Mouse (Mus musculus) liver, embryonic 14.5 days (tissue): ENCODE measurements at regions not wholly inside any gene's neighbourhood (a gene's known extent, or its start where the extent isn't known, plus 50 kb on each side); places are given as distances from the start of the nearest gene placed in this dataset.

Experiments used
- ATAC-seq: fragments of 200-750 bp; cut with Nextera tagmentation; 2 replicates; pipeline ENCODE4 v1.8.0; 2017; ENCODE audit warnings: moderate number of reproducible peaks, mild to moderate bottlenecking, moderate library complexity; ENCODE audit not compliant: insufficient read depth
- DNase-seq, 3 experiments: peaks; one replicate each; pipeline ENCODE4 v3.0.0-alpha.2; 2012 to 2013; ENCODE audit warnings: low read depth in 3 of 3, low spot score in 3 of 3
- H3K27ac ChIP-seq: fragments of 300-500 bp; sonication (generic); 2 replicates; pipeline ENCODE4 v1.5.1; 2014; ENCODE audit warnings: moderate library complexity, mild to moderate bottlenecking, control low read depth, inconsistent platforms
- H3K27me3 ChIP-seq: fragments of 300-500 bp; sonication (generic); 2 replicates; pipeline ENCODE4 v1.6.1; 2014; ENCODE audit warnings: mild to moderate bottlenecking, low read length, moderate library complexity; ENCODE audit not compliant: control insufficient read depth, insufficient read depth
- H3K36me3 ChIP-seq: fragments of 300-500 bp; sonication (generic); replicated peaks from 2 replicates; pipeline ENCODE4 v1.6.1; 2014; ENCODE audit warnings: low read depth; ENCODE audit not compliant: control insufficient read depth, insufficient read depth
- H3K4me1 ChIP-seq, 2 experiments: fragments of 200-500 bp in 1 of 2; fragments of 300-500 bp in 1 of 2; sonication (generic) in 1 of 2; replicated peaks; 2 replicates each; pipeline ENCODE4 v1.6.1; 2012 to 2014; ENCODE audit warnings: antibody characterized with exemption in 1 of 2, inconsistent platforms in 1 of 2, low read length in 1 of 2; ENCODE audit not compliant: control insufficient read depth in 2 of 2, insufficient read depth in 2 of 2
- H3K4me2 ChIP-seq: fragments of 300-500 bp; sonication (generic); 2 replicates; pipeline ENCODE4 v1.6.1; 2014; ENCODE audit warnings: low read depth, mild to moderate bottlenecking, control low read depth, moderate library complexity
- H3K4me3 ChIP-seq, 2 experiments: fragments of 200-500 bp in 1 of 2; fragments of 300-500 bp in 1 of 2; sonication (generic) in 1 of 2; 2 replicates each; pipeline ENCODE4 v1.5.1; 2012 to 2014; ENCODE audit warnings: low read depth in 2 of 2, low read length in 2 of 2, mild to moderate bottlenecking in 2 of 2, control low read depth in 1 of 2, inconsistent platforms in 1 of 2, moderate library complexity in 1 of 2; ENCODE audit not compliant: insufficient read depth in 1 of 2
- H3K9ac ChIP-seq: fragments of 300-500 bp; sonication (generic); replicated peaks from 2 replicates; pipeline ENCODE4 v1.6.1; 2014; ENCODE audit warnings: mild to moderate bottlenecking, control low read depth, moderate library complexity
- H3K9me3 ChIP-seq: fragments of 300-500 bp; sonication (generic); 2 replicates; pipeline ENCODE4 v1.6.1; 2016; ENCODE audit warnings: low read length, mixed read lengths; ENCODE audit not compliant: control insufficient read depth
- CTCF ChIP-seq: IDR thresholded peaks from 2 replicates; pipeline ENCODE4 v1.5.1; 2016; ENCODE audit warnings: antibody characterized with exemption, low read depth, control low read depth
- EP300 ChIP-seq: IDR thresholded peaks from 2 replicates; pipeline ENCODE4 v1.6.1; 2016; ENCODE audit warnings: antibody characterized with exemption, low read depth
- WGBS: fragments of 180-500 bp; shearing (Covaris S2); extraction: QIAGEN DNeasy Blood & Tissue Kit; methylation state at CpG from one replicate; pipeline ENCODE4 v1.1.7; 2014; ENCODE audit not compliant: insufficient replicate concordance; 5-methylcytosine and 5-hydroxymethylcytosine counted together

- DNase-seq (no peak), ATAC-seq (no peak)
- TF ChIP-seq EP300 (no peak), CTCF (no peak)
- no peaks in the 10 kb centered on the region for H3K4me1 ChIP-seq
- H3K9me3 ChIP-seq: no peaks in the 10 kb centered on the region
- H3K27ac ChIP-seq: no peak overlapping the region
- no peak overlapping the region for H3K9ac ChIP-seq
- H3K27me3 ChIP-seq: no peaks in the 10 kb centered on the region
- H3K36me3 ChIP-seq: no peaks in the 10 kb centered on the region
- no peak overlapping the region for H3K4me2 ChIP-seq
- no peak overlapping the region for H3K4me3 ChIP-seq
- 57% methylated on average over 2 of the region's 2 CpGs for WGBS
Measured at GRCm38 (mm10) chr6:93192980-93193379, 249.7 kb upstream of the Adamts9 start.

- ATAC-seq: no peak
- 72% methylated on average over 2 of the region's 2 CpGs for WGBS
- no peak overlapping the region for H3K4me2 ChIP-seq
Measured at GRCm38 (mm10) chr6:93190986-93191385, 247.7 kb upstream of the Adamts9 start.

GRCm38 (mm10) chr6:93168526-93168925, 225.2 kb upstream of the Adamts9 start:
- H3K9ac ChIP-seq: no peak overlapping the region
- no peaks in the 10 kb centered on the region for H3K36me3 ChIP-seq
- DNase-seq (no peak), ATAC-seq (no peak)
- no peak overlapping the region for H3K4me3 ChIP-seq
- no peak for TF ChIP-seq CTCF
- TF ChIP-seq EP300: no peak
- H3K4me2 ChIP-seq: no peak overlapping the region
- WGBS: 55% methylated on average over 5 of the region's 5 CpGs
- H3K9me3 ChIP-seq: no peaks in the 10 kb centered on the region
- H3K4me1 ChIP-seq: no peaks in the 10 kb centered on the region; a peak in 1 of 4 replicates
- H3K27me3 ChIP-seq: no peaks in the 10 kb centered on the region
- no peak overlapping the region for H3K27ac ChIP-seq

More at GRCm38 (mm10) chr6:93190986-93191385, 247.7 kb upstream of the Adamts9 start:
- DNase-seq: no peak
- Histone ChIP-seq H3K27me3 (no peaks in the 10 kb centered on the region), H3K36me3 (no peaks in the 10 kb centered on the region), H3K9ac (no peak overlapping the region), H3K9me3 (no peaks in the 10 kb centered on the region), H3K4me3 (no peak overlapping the region), H3K27ac (no peak overlapping the region), H3K4me1 (no peaks in the 10 kb centered on the region)
- no peak for TF ChIP-seq CTCF

GRCm38 (mm10) chr6:93167281-93167680, 224.0 kb upstream of the Adamts9 start:
- no peak for ATAC-seq
- no peaks in the 10 kb centered on the region for H3K9me3 ChIP-seq
- TF ChIP-seq EP300 (no peak), CTCF (no peak)
- no peaks in the 10 kb centered on the region for H3K27me3 ChIP-seq
- H3K36me3 ChIP-seq: no peaks in the 10 kb centered on the region
- no peak overlapping the region for H3K27ac ChIP-seq
- no peak overlapping the region for H3K9ac ChIP-seq
- WGBS: 25% methylated on average over 7 of the region's 7 CpGs
- no peak for DNase-seq
- H3K4me3 ChIP-seq: no peak overlapping the region
- no peak overlapping the region for H3K4me2 ChIP-seq
- H3K4me1 ChIP-seq: no peaks in the 10 kb centered on the region

- no peak overlapping the region for H3K4me3 ChIP-seq
- DNase-seq (no peak), ATAC-seq (no peak)
- H3K9me3 ChIP-seq: no peaks in the 10 kb centered on the region
- no peaks in the 10 kb centered on the region for H3K27me3 ChIP-seq
- no peak overlapping the region for H3K27ac ChIP-seq
- TF ChIP-seq EP300: no peak
- TF ChIP-seq CTCF: no peak
- no peaks in the 10 kb centered on the region for H3K36me3 ChIP-seq
- no peaks in the 10 kb centered on the region for H3K4me1 ChIP-seq
- 44% methylated on average over 4 of the region's 4 CpGs for WGBS
- no peak overlapping the region for H3K9ac ChIP-seq
- H3K4me2 ChIP-seq: no peak overlapping the region
Measured at GRCm38 (mm10) chr6:93165942-93166341, 222.7 kb upstream of the Adamts9 start.
